Mouse (Mus musculus) cerebellum, adult 11 months (tissue): ENCODE results near the gene Kdm5c.

Experiments
- DNase-seq: peaks from one replicate; pipeline ENCODE4 v3.0.0; 2022

Gene Kdm5c

GRCm38 (mm10) chrX:152306224-152306623 lies 73.4 kb downstream of the Kdm5c start:
- no peak for DNase-seq

GRCm38 (mm10) chrX:152307371-152307770 lies 74.6 kb downstream of the Kdm5c start:
- no peak for DNase-seq

GRCm38 (mm10) chrX:152307942-152308341 lies 75.1 kb downstream of the Kdm5c start:
- DNase-seq = no peak

- DNase-seq = no peak
Measured at GRCm38 (mm10) chrX:152320535-152320934, 87.7 kb downstream of the Kdm5c start.

GRCm38 (mm10) chrX:152322776-152323175 lies 90.0 kb downstream of the Kdm5c start:
- no peak for DNase-seq

- no peak for DNase-seq
Measured at GRCm38 (mm10) chrX:152323584-152323983, 90.8 kb downstream of the Kdm5c start.
